In the genomic region with DNA sequence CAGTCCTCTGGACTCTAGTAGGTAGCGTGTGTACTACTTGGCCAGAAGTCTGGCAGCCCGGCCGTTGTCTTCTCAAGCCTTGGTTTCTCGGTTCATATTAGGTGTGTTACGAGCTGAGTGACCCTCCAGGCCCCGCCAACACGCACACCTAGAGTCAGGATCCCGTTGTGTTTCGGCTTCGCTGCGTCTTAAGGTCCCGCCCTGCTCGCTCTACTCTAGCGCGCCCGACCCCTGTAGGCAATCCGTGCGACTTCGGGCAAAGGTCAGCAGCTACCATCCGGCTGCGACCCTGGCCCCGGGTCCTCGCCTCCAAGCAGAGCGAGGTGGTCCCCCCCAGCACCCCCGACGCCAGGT, we compare ENCODE assay signal across 8 mouse cellular contexts. TPM values are rescaled to one million over a fixed set of nuclear protein-coding genes. Genes with fewer than 3 reads are reported as not detected.
DNase-seq lines count a peak whose midpoint lies in the region; ATAC-seq and TF ChIP-seq lines count a peak whose summit lies in the region.

No protein-coding gene starts in this region.

- H3K4me1 ChIP-seq in liver, embryonic 12.5 days, result peaks cover 41% of the 10 kb centered on the region

- H3K9ac ChIP-seq in liver, embryonic 12.5 days, result peak overlapping the region; percentile 83

- intact Hi-C loops in gastrocnemius, adult 2 months (cut with DNase I), result no loop called here

- no peak for TF ChIP-seq CTCF in gastrocnemius, adult 2 months (IDR thresholded peaks at IDR 0.05)

- no peaks in the 10 kb centered on the region for H3K9me3 ChIP-seq in liver, embryonic 12.5 days (replicated peaks)

- peak overlapping the region; percentile 99 for H3K27ac ChIP-seq in gastrocnemius, adult 2 months
- H3K27ac ChIP-seq in liver, embryonic 12.5 days, result peak overlapping the region; percentile 93

- no peak for DNase-seq in gastrocnemius, adult 2 months
- no peak for DNase-seq in gastrocnemius, postnatal 4 days (ENCODE audit: low spot score in 2 of 2)
- DNase-seq in natural killer cell, adult 2 months (ENCODE audit: low spot score in 2 of 2), result no peak
- DNase-seq in urinary bladder, postnatal 25 days (ENCODE audit: low spot score), result no peak
- no peak for DNase-seq in kidney, postnatal 14 days

- H3K4me3 ChIP-seq in gastrocnemius, adult 2 months, result peak overlapping the region; percentile 97
- H3K4me3 ChIP-seq in liver, embryonic 12.5 days, result peak overlapping the region; percentile 81

- H3K4me2 ChIP-seq in liver, embryonic 12.5 days, result peak overlapping the region; percentile 98

- peaks cover 24% of the 10 kb centered on the region for H3K36me3 ChIP-seq in liver, embryonic 12.5 days

- H3K27me3 ChIP-seq in liver, embryonic 12.5 days (replicated peaks), result peaks cover 55% of the 10 kb centered on the region

- WGBS in liver, embryonic 12.5 days (ENCODE audit: insufficient replicate concordance), result 3% methylated on average over 26 of the region's 26 CpGs

- ATAC-seq in CD4-positive, CD25-positive, alpha-beta regulatory T cell, adult 4 months, result peak; percentile 39
- ATAC-seq in erythroid progenitor cell, adult 5-6 weeks (replicated peaks; ENCODE audit: low FRiP score, poor library complexity, severe bottlenecking), result peak; percentile 2; the same call in 1 of the 2 replicates
- ATAC-seq in liver, embryonic 12.5 days, result peak; percentile 47

RNA-seq across cellular contexts. Expression of gene Ap5b1, which starts 0.7 kb away (rescaled TPM):
- total RNA-seq in gastrocnemius, adult 2 months (2021), result 1 to 10 TPM; 2.0 to 2.3 TPM
- total RNA-seq in gastrocnemius, postnatal 4 days (2021), result 1 to 10 TPM; 3.1 to 3.2 TPM
- polyA plus RNA-seq in CD4-positive, CD25-positive, alpha-beta regulatory T cell, adult 4 months (2017; shearing (Covaris generic)), result 1 to 10 TPM; 3.8 to 7.4 TPM
- 3.8 and 8.3 TPM in 2 replicates for total RNA-seq in erythroid progenitor cell, adult 5-6 weeks (2015; ENCODE audit: low replicate concordance)
- 6.4 and 11.0 TPM in 2 replicates for total RNA-seq in erythroid progenitor cell, adult 5-6 weeks (2017; ENCODE audit: low replicate concordance)
- polyA plus RNA-seq in liver, embryonic 12.5 days (2016; fragmentation: Nextera tagmentation; extraction: Ambion mirVana), result 3.4 and 3.5 TPM in 2 replicates

RNA-seq across cellular contexts. Expression of gene Ovol1, which starts 6.7 kb away (rescaled TPM):
- not detected for total RNA-seq in gastrocnemius, adult 2 months (2021)
- not detected for total RNA-seq in gastrocnemius, postnatal 4 days (2021)
- polyA plus RNA-seq in CD4-positive, CD25-positive, alpha-beta regulatory T cell, adult 4 months (2017; shearing (Covaris generic)), result not detected
- not detected in 2 replicates for total RNA-seq in erythroid progenitor cell, adult 5-6 weeks (2015; ENCODE audit: low replicate concordance)
- not detected in 2 replicates for total RNA-seq in erythroid progenitor cell, adult 5-6 weeks (2017; ENCODE audit: low replicate concordance)
- not detected in 2 replicates for polyA plus RNA-seq in liver, embryonic 12.5 days (2016; fragmentation: Nextera tagmentation; extraction: Ambion mirVana)

RNA-seq across cellular contexts. Expression of gene Rnaseh2c, which starts 34.5 kb away (rescaled TPM):
- 10 to 100 TPM; 42.4 to 53.6 TPM for total RNA-seq in gastrocnemius, adult 2 months (2021)
- 10 to 100 TPM; 55.2 to 67.2 TPM for total RNA-seq in gastrocnemius, postnatal 4 days (2021)
- 100 to 1,000 TPM in 1 of 2 experiments, 10 to 100 TPM in 1; 55.0 to 102 TPM for polyA plus RNA-seq in CD4-positive, CD25-positive, alpha-beta regulatory T cell, adult 4 months (2017; shearing (Covaris generic))
- 87.2 and 123 TPM in 2 replicates for total RNA-seq in erythroid progenitor cell, adult 5-6 weeks (2015; ENCODE audit: low replicate concordance)
- total RNA-seq in erythroid progenitor cell, adult 5-6 weeks (2017; ENCODE audit: low replicate concordance), result 36.2 and 100.0 TPM in 2 replicates
- polyA plus RNA-seq in liver, embryonic 12.5 days (2016; fragmentation: Nextera tagmentation; extraction: Ambion mirVana), result 171 and 177 TPM in 2 replicates

RNA-seq across cellular contexts. Expression of gene Kat5, which starts 42.9 kb away (rescaled TPM):
- 10 to 100 TPM; 20.9 to 23.7 TPM for total RNA-seq in gastrocnemius, adult 2 months (2021)
- total RNA-seq in gastrocnemius, postnatal 4 days (2021), result 10 to 100 TPM; 50.1 to 54.4 TPM
- polyA plus RNA-seq in CD4-positive, CD25-positive, alpha-beta regulatory T cell, adult 4 months (2017; shearing (Covaris generic)), result 10 to 100 TPM; 38.8 to 84.9 TPM
- total RNA-seq in erythroid progenitor cell, adult 5-6 weeks (2015; ENCODE audit: low replicate concordance), result 31.0 and 42.8 TPM in 2 replicates
- total RNA-seq in erythroid progenitor cell, adult 5-6 weeks (2017; ENCODE audit: low replicate concordance), result 29.1 and 35.0 TPM in 2 replicates
- 24.9 and 26.8 TPM in 2 replicates for polyA plus RNA-seq in liver, embryonic 12.5 days (2016; fragmentation: Nextera tagmentation; extraction: Ambion mirVana)

RNA-seq across cellular contexts. Expression of gene Snx32, which starts 56.8 kb away (rescaled TPM):
- total RNA-seq in gastrocnemius, adult 2 months (2021), result 1 to 10 TPM; 5.8 to 8.0 TPM
- 1 to 10 TPM; 8.4 to 9.3 TPM for total RNA-seq in gastrocnemius, postnatal 4 days (2021)
- polyA plus RNA-seq in CD4-positive, CD25-positive, alpha-beta regulatory T cell, adult 4 months (2017; shearing (Covaris generic)), result 10 to 100 TPM; 20.2 to 23.6 TPM
- total RNA-seq in erythroid progenitor cell, adult 5-6 weeks (2015; ENCODE audit: low replicate concordance), result 35.3 and 43.6 TPM in 2 replicates
- total RNA-seq in erythroid progenitor cell, adult 5-6 weeks (2017; ENCODE audit: low replicate concordance), result 42.5 and 42.7 TPM in 2 replicates
- polyA plus RNA-seq in liver, embryonic 12.5 days (2016; fragmentation: Nextera tagmentation; extraction: Ambion mirVana), result 7.5 and 8.8 TPM in 2 replicates
